ENCODE assay signal across 8 mouse cellular contexts in genomic region chr11:120223586-120224487, GRCm38 (mm10). TPM values are rescaled to one million over a fixed set of nuclear protein-coding genes. Genes with fewer than 3 reads are reported as not detected.
DNase-seq lines count a peak whose midpoint lies in the region; ATAC-seq and TF ChIP-seq lines count a peak whose summit lies in the region.

No protein-coding gene starts in this region.

- H3K36me3 ChIP-seq in lung, embryonic 16.5 days (ENCODE audit: control insufficient read depth, insufficient read depth, low read length), result no peaks in the 10 kb centered on the region
- no peaks in the 10 kb centered on the region for H3K36me3 ChIP-seq in lung, postnatal 0 days (ENCODE audit: insufficient read depth, low read length)
- H3K36me3 ChIP-seq in forebrain, embryonic 13.5 days (ENCODE audit: poor library complexity, severe bottlenecking), result 0 out of 2 replicates have a peak, but pooled peaks cover 5% of the 10 kb centered on the region
- no peaks in the 10 kb centered on the region for H3K36me3 ChIP-seq in intestine, embryonic 16.5 days (ENCODE audit: control insufficient read depth, insufficient read depth, low read length)
- no peaks in the 10 kb centered on the region for H3K36me3 ChIP-seq in limb, embryonic 10.5 days

- TF ChIP-seq CTCF in lung, postnatal 0 days (IDR thresholded peaks at IDR 0.05), result no peak

- H3K27ac ChIP-seq in lung, embryonic 16.5 days (ENCODE audit: low read length), result peak overlapping the region; percentile 74
- H3K27ac ChIP-seq in lung, postnatal 0 days (ENCODE audit: low read length), result no peak overlapping the region
- H3K27ac ChIP-seq in forebrain, embryonic 13.5 days, result no peak overlapping the region; the same call in 1 of the 2 replicates
- H3K27ac ChIP-seq in intestine, embryonic 16.5 days (ENCODE audit: low read length), result peak overlapping the region; percentile 84
- peak overlapping the region; percentile 100 for H3K27ac ChIP-seq in limb, embryonic 10.5 days

- ATAC-seq in lung, embryonic 16.5 days (ENCODE audit: low read depth), result no peak
- no peak for ATAC-seq in lung, postnatal 0 days
- ATAC-seq in forebrain, embryonic 13.5 days, result peak; percentile 50
- peak; percentile 42 for ATAC-seq in intestine, embryonic 16.5 days

- H3K4me1 ChIP-seq in lung, embryonic 16.5 days (replicated peaks; ENCODE audit: control insufficient read depth, insufficient read depth, low read length), result peaks cover 63% of the 10 kb centered on the region
- H3K4me1 ChIP-seq in lung, postnatal 0 days (ENCODE audit: insufficient read depth, low read depth, low read length), result peaks cover 47% of the 10 kb centered on the region
- H3K4me1 ChIP-seq in forebrain, embryonic 13.5 days, result peaks cover 65% of the 10 kb centered on the region
- H3K4me1 ChIP-seq in intestine, embryonic 16.5 days (ENCODE audit: control insufficient read depth, insufficient read depth, low read length), result peaks cover 90% of the 10 kb centered on the region
- peaks cover 90% of the 10 kb centered on the region for H3K4me1 ChIP-seq in limb, embryonic 10.5 days

- H3K27me3 ChIP-seq in lung, embryonic 16.5 days (ENCODE audit: control insufficient read depth, insufficient read depth, low read depth, low read length), result no peaks in the 10 kb centered on the region
- H3K27me3 ChIP-seq in lung, postnatal 0 days (replicated peaks; ENCODE audit: insufficient read depth, low read length), result no peaks in the 10 kb centered on the region
- H3K27me3 ChIP-seq in forebrain, embryonic 13.5 days, result peaks cover 8% of the 10 kb centered on the region; the same call in 1 of the 2 replicates
- no peaks in the 10 kb centered on the region for H3K27me3 ChIP-seq in intestine, embryonic 16.5 days (replicated peaks; ENCODE audit: control insufficient read depth, insufficient read depth, low read length)
- H3K27me3 ChIP-seq in limb, embryonic 10.5 days (ENCODE audit: low read depth, poor library complexity, severe bottlenecking), result no peaks in the 10 kb centered on the region

- peak overlapping the region; percentile 65 for H3K9ac ChIP-seq in lung, embryonic 16.5 days (ENCODE audit: low read length)
- H3K9ac ChIP-seq in lung, postnatal 0 days (replicated peaks; ENCODE audit: low read depth), result no peak overlapping the region
- H3K9ac ChIP-seq in forebrain, embryonic 13.5 days, result no peak overlapping the region; the same call in 1 of the 2 replicates
- H3K9ac ChIP-seq in intestine, embryonic 16.5 days (ENCODE audit: low read depth, low read length), result peak overlapping the region; percentile 54

- H3K4me3 ChIP-seq in lung, embryonic 16.5 days (ENCODE audit: low read length), result no peak overlapping the region
- H3K4me3 ChIP-seq in lung, postnatal 0 days (ENCODE audit: low read depth, low read length), result no peak overlapping the region
- no peak overlapping the region for H3K4me3 ChIP-seq in forebrain, embryonic 13.5 days
- no peak overlapping the region for H3K4me3 ChIP-seq in intestine, embryonic 16.5 days (ENCODE audit: low read length)
- H3K4me3 ChIP-seq in limb, embryonic 10.5 days, result peak overlapping the region; percentile 96; the same call in 1 of the 2 replicates

- 50% methylated on average over 19 of the region's 19 CpGs for whole genome bisulfite sequencing in lung, embryonic 16.5 days
- 59% methylated on average over 19 of the region's 19 CpGs for WGBS in lung, postnatal 0 days
- WGBS in forebrain, embryonic 13.5 days, result 45% methylated on average over 19 of the region's 19 CpGs
- 56% methylated on average over 19 of the region's 19 CpGs for WGBS in intestine, embryonic 16.5 days
- 71% methylated on average over 19 of the region's 19 CpGs for WGBS in limb, embryonic 10.5 days

- no peak overlapping the region for H3K4me2 ChIP-seq in lung, embryonic 16.5 days (ENCODE audit: low read depth, low read length)
- no peak overlapping the region for H3K4me2 ChIP-seq in lung, postnatal 0 days (replicated peaks; ENCODE audit: low read depth, low read length)
- no peak overlapping the region for H3K4me2 ChIP-seq in forebrain, embryonic 13.5 days
- H3K4me2 ChIP-seq in intestine, embryonic 16.5 days (ENCODE audit: low read depth, low read length), result peak overlapping the region; percentile 40; the same call in 1 of the 2 replicates

- DNase-seq in lung, postnatal 0 days (ENCODE audit: low spot score), result no peak
- DNase-seq in limb, embryonic 10.5 days (ENCODE audit: low spot score), result peak; percentile 44
- peak; percentile 67 for DNase-seq in retina, embryonic 14.5 days (ENCODE audit: low spot score)
- no peak for DNase-seq in adrenal gland, adult 8-10 months
- DNase-seq in spleen, postnatal 4 days (ENCODE audit: low spot score in 2 of 2), result no peak

- H3K9me3 ChIP-seq in lung, embryonic 16.5 days (ENCODE audit: control insufficient read depth, low read length), result no peaks in the 10 kb centered on the region
- H3K9me3 ChIP-seq in lung, postnatal 0 days (ENCODE audit: low read length), result no peaks in the 10 kb centered on the region
- no peaks in the 10 kb centered on the region for H3K9me3 ChIP-seq in forebrain, embryonic 13.5 days (replicated peaks)
- no peaks in the 10 kb centered on the region for H3K9me3 ChIP-seq in intestine, embryonic 16.5 days (ENCODE audit: control insufficient read depth, low read length)
- no peaks in the 10 kb centered on the region for H3K9me3 ChIP-seq in limb, embryonic 10.5 days (replicated peaks)

- no peak for TF ChIP-seq EP300 in lung, postnatal 0 days (IDR thresholded peaks at IDR 0.05)

RNA-seq across cellular contexts. Expression of gene Bahcc1, which starts 8.9 kb away (rescaled TPM):
- polyA plus RNA-seq in lung, embryonic 16.5 days (2015; fragmentation: Nextera tagmentation; extraction: Ambion mirVana), result 7.0 and 7.5 TPM in 2 replicates
- 5.9 and 6.6 TPM in 2 replicates for polyA plus RNA-seq in lung, postnatal 0 days (2015; fragmentation: Nextera tagmentation; extraction: Ambion mirVana)
- 17.2 TPM in 2 replicates for polyA plus RNA-seq in forebrain, embryonic 13.5 days (2015; fragmentation: Nextera tagmentation; extraction: Ambion mirVana)
- 4.9 and 5.7 TPM in 2 replicates for polyA plus RNA-seq in intestine, embryonic 16.5 days (2015; fragmentation: Nextera tagmentation; extraction: Ambion mirVana)
- 19.9 and 20.3 TPM in 2 replicates for polyA plus RNA-seq in limb, embryonic 10.5 days (2016; fragmentation: Nextera tagmentation; extraction: Ambion mirVana)
- total RNA-seq in adrenal gland, adult 8-10 months (2022), result 10 to 100 TPM; 16.6 to 24.5 (median 19.5) TPM

Comparison
In these comparisons a context has a peak if more than half of its experiments do, and no peak if none do; other contexts are left out.
1. H3K27ac ChIP-seq: peak in lung, embryonic 16.5 days (single experiment), intestine, embryonic 16.5 days (single experiment) and limb, embryonic 10.5 days (single experiment); none in lung, postnatal 0 days (single experiment) and forebrain, embryonic 13.5 days (single experiment).
2. H3K9ac ChIP-seq: peak in lung, embryonic 16.5 days (single experiment) and intestine, embryonic 16.5 days (single experiment); none in lung, postnatal 0 days (single experiment) and forebrain, embryonic 13.5 days (single experiment).
3. ATAC-seq: peak in forebrain, embryonic 13.5 days (single experiment) and intestine, embryonic 16.5 days (single experiment); none in lung, embryonic 16.5 days (single experiment) and lung, postnatal 0 days (single experiment).
4. DNase-seq: peak in limb, embryonic 10.5 days (single experiment) and retina, embryonic 14.5 days (single experiment); none in lung, postnatal 0 days (single experiment), adrenal gland, adult 8-10 months (single experiment) and spleen, postnatal 4 days (0 of 2).